Mouse (Mus musculus) testis, adult 2 months (tissue): Measurements from ENCODE around the gene Zfp551. TPM values are rescaled to one million over a fixed set of nuclear protein-coding genes. Genes with fewer than 3 reads are reported as not detected.

Source experiments
- H3K27ac ChIP-seq: fragments of 200-500 bp; 2 replicates; pipeline ENCODE4 v1.5.1; 2012; ENCODE audit warnings: low read depth, low read length; ENCODE audit not compliant: control insufficient read depth, insufficient read depth
- H3K27me3 ChIP-seq: fragments of 200-500 bp; 2 replicates; pipeline ENCODE4 v1.6.1; 2012; ENCODE audit warnings: mild to moderate bottlenecking, low read length, moderate library complexity; ENCODE audit not compliant: control insufficient read depth, insufficient read depth
- H3K36me3 ChIP-seq: fragments of 200-500 bp; 2 replicates; pipeline ENCODE4 v1.6.1; 2012; ENCODE audit warnings: mild to moderate bottlenecking, low read length; ENCODE audit not compliant: control insufficient read depth, insufficient read depth
- H3K4me1 ChIP-seq: fragments of 200-500 bp; 2 replicates; pipeline ENCODE4 v1.6.1; 2012; ENCODE audit warnings: low read length; ENCODE audit not compliant: control insufficient read depth, insufficient read depth
- H3K4me3 ChIP-seq: fragments of 200-500 bp; 2 replicates; pipeline ENCODE4 v1.5.1; 2012; ENCODE audit warnings: low read depth, mild to moderate bottlenecking, low read length, moderate library complexity, mixed read lengths; ENCODE audit not compliant: control insufficient read depth
- CTCF ChIP-seq: fragments of 200-500 bp; IDR thresholded peaks from 2 replicates; pipeline ENCODE4 v1.5.1; 2012; ENCODE audit warnings: low read depth, mild to moderate bottlenecking, inconsistent platforms, low read length, moderate library complexity; ENCODE audit not compliant: control insufficient read depth, insufficient read depth, insufficient replicate concordance
- POLR2A ChIP-seq: fragments of 200-500 bp; IDR thresholded peaks from 2 replicates; pipeline ENCODE4 v1.6.1; 2012; ENCODE audit warnings: low read depth, mild to moderate bottlenecking, inconsistent platforms, low read length, moderate library complexity; ENCODE audit not compliant: control insufficient read depth
- polyA plus RNA-seq: library from polyadenylated mRNA; depleted of rRNA; stranded (reverse); fragments of >200 nt; gene quantifications from 2 replicates; pipeline ENCODE4 v1.2.3, GENCODE M21; 2012; rRNA removed

Gene Zfp551
- polyA plus RNA-seq: 0.33 and 0.35 TPM in 2 replicates

DNA sequence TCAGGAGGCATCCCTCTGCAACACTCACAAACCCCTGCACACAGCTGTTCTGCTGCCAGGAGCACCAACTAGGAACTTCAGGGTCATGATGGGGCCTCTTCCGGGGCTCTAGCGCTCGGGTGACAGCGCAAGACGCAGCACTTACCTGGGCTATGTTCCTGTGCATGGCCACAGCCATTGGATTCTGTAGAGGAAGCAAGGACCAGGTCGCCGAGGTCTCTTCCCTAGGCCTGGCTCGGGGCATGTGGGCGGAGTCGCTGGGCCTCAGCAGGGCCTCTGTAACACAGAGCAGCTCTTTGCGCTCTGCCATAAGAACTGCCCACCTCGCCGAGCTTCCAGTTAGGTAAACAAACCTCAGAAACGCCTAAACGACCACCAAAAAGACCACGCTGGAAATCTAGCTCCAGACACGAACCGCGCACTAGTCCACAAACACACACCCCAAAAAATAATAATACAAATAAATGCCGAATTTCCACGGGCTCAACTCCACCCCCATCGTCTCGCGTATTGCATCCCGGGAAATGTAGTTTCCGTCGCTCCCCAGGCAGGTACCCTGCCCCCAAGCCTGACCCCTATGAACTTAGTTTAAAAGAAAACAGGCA lies at the start of gene Zfp551:
TSS of gene Zfp551 (minus strand) at position 507 of the 605 bp plus-strand sequence.
- H3K4me1 ChIP-seq: peaks cover 4% of the 10 kb centered on the region
- H3K36me3 ChIP-seq: no peaks in the 10 kb centered on the region
- no peak for TF ChIP-seq POLR2A
- TF ChIP-seq CTCF: no peak
- H3K4me3 ChIP-seq: peak within 1 kb of the TSS; percentile 75
- no peaks in the 10 kb centered on the region for H3K27me3 ChIP-seq
- H3K27ac ChIP-seq: peak within 1 kb of the TSS; percentile 27

DNA sequence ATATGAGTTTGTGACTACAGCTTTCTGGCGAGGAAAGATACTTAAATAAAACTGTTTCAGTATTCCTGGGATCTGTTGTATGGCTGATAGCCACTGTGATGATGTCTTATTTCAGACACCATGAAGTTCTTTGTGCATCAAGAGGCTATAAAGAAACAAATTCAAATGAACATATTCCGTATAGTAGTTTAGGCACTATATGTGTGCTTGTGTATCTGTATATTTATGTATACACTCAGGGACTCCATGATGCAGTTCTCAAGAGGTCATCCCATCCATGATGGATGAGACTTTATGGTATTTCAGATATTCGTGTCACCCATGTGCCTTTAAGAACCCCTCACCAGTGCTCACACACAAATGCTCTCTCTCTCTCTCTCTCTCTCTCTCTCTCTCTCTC lies 304 bp upstream of the Zfp551 start:
- Histone ChIP-seq H3K36me3 (no peaks in the 10 kb centered on the region), H3K4me1 (peaks cover 4% of the 10 kb centered on the region), H3K4me3 (no peak overlapping the region), H3K27me3 (no peaks in the 10 kb centered on the region), H3K27ac (no peak overlapping the region)
- TF ChIP-seq CTCF (no peak), POLR2A (no peak)

DNA sequence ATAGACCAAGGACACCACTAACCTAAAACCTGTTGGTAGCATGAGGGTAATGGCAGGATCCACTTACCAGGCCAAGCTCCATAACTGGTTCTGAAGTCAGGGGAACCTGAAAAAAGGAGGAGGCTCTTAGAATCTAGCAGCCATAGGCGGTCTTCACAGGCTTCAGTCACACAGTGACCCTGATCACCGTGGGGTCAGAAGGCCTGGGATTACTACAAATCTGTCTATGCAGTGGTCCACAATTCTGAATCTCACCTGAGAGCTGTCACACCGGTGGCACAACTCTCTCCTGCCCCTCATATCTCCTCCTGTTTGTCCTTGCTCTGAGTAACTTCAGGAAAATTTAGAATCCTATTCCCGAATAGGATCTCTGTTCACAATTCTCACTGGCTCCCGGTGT lies 810 bp downstream of the Zfp551 start:
- Histone ChIP-seq H3K4me3 (no peak overlapping the region; the same call in 1 of the 2 replicates), H3K4me1 (peaks cover 4% of the 10 kb centered on the region), H3K36me3 (no peaks in the 10 kb centered on the region), H3K27me3 (no peaks in the 10 kb centered on the region), H3K27ac (no peak overlapping the region)
- TF ChIP-seq POLR2A (no peak), CTCF (no peak)

DNA sequence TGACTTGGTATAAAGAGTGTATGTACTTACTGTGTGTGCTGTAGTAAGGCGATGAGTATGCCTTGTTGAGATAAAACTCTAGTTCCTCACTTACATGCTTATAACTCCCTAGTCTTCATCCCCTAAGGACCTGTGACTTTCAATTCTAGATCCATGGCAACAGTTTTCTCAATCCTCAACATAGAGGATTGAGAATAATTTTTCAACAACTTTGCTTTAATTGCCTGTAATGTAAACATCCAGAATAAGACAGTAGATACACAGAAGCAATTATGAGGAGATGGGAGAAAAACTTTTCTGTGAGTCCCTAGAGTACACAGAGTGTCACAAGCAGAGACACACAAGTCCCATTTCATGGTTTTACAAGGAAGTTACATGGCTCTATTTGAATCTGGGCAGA lies 53.4 kb downstream of the Zfp551 start, which contains the start of gene Vmn1r84:
TSS of gene Vmn1r84 (minus strand) at position 101 of the 400 bp plus-strand sequence.
- no peak within 1 kb of the TSS for H3K27ac ChIP-seq
- no peaks in the 10 kb centered on the region for H3K4me1 ChIP-seq
- no peak within 1 kb of the TSS for H3K4me3 ChIP-seq
- H3K27me3 ChIP-seq: no peaks in the 10 kb centered on the region
- no peak for TF ChIP-seq CTCF
- TF ChIP-seq POLR2A: no peak
- H3K36me3 ChIP-seq: no peaks in the 10 kb centered on the region

Other genes starting within 250 kb of the Zfp551 start
- gene Vmn1r80, start 233.5 kb downstream of the Zfp551 start, polyA plus RNA-seq: not detected in 2 replicates
- not detected in 2 replicates for gene Vmn1r81, start 154.5 kb downstream of the Zfp551 start, polyA plus RNA-seq
- gene Vmn1r82, start 122.3 kb downstream of the Zfp551 start, polyA plus RNA-seq: not detected in 2 replicates
- not detected in 2 replicates for gene Vmn1r83, start 93.3 kb downstream of the Zfp551 start, polyA plus RNA-seq
- not detected in 2 replicates for gene Vmn1r84, start 53.5 kb downstream of the Zfp551 start, polyA plus RNA-seq
- gene Zfp606, start 55.5 kb upstream of the Zfp551 start, polyA plus RNA-seq: 0.94 and 1.4 TPM in 2 replicates
- gene 2900092C05Rik, start 89.8 kb upstream of the Zfp551 start, polyA plus RNA-seq: 11.1 and 16.4 TPM in 2 replicates
- 0.01 TPM in 2 replicates for gene Vmn2r53, start 186.0 kb upstream of the Zfp551 start, polyA plus RNA-seq
- gene Vmn2r54, start 217.6 kb upstream of the Zfp551 start, polyA plus RNA-seq: 0.02 TPM in 1 of 2 replicates, not detected in the other